Mouse (Mus musculus) heart, adult 2 months (tissue): Measurements from ENCODE around the gene Zcchc7.

Experiments used
- CTCF ChIP-seq: fragments of 200-600 bp; IDR thresholded peaks from 2 replicates; pipeline ENCODE4 v1.8.1; 2022; ENCODE audit warnings: antibody characterized with exemption, mild to moderate bottlenecking, moderate library complexity
- EP300 ChIP-seq: fragments of 200-500 bp; IDR thresholded peaks from 2 replicates; pipeline ENCODE4 v1.6.1; 2011; ENCODE audit warnings: low read depth, low read length, control low read depth; ENCODE audit not compliant: insufficient read depth

GRCm38 (mm10) chr4:44967402-44967801 is 211.7 kb downstream of the Zcchc7 start:
- TF ChIP-seq CTCF (no peak), EP300 (no peak)
